Mouse (Mus musculus) midbrain, embryonic 16.5 days (tissue): ENCODE measurements at regions not wholly inside any gene's neighbourhood (a gene's known extent, or its start where the extent isn't known, plus 50 kb on each side); places are given as distances from the start of the nearest gene placed in this dataset.
A peak's percentile ranks its signal among the peaks of the same experiment; 100 is the strongest.

ENCODE experiments used
- ATAC-seq: fragments of 200-750 bp; cut with Nextera tagmentation; 2 replicates; pipeline ENCODE4 v1.8.0; 2017; ENCODE audit warnings: moderate TSS enrichment
- H3K27ac ChIP-seq: fragments of 300-500 bp; sonication (generic); 2 replicates; pipeline ENCODE4 v1.5.1; 2014; ENCODE audit warnings: mild to moderate bottlenecking, low read length, mixed read lengths
- H3K27me3 ChIP-seq: fragments of 300-500 bp; sonication (generic); 2 replicates; pipeline ENCODE4 v1.6.1; 2014; ENCODE audit warnings: low read depth, low read length, mixed read lengths; ENCODE audit not compliant: control insufficient read depth, insufficient read depth
- H3K36me3 ChIP-seq: fragments of 300-500 bp; sonication (generic); 2 replicates; pipeline ENCODE4 v1.6.1; 2014; ENCODE audit warnings: mild to moderate bottlenecking, low read length, moderate library complexity, mixed read lengths; ENCODE audit not compliant: control insufficient read depth, insufficient read depth
- H3K4me1 ChIP-seq: fragments of 300-500 bp; sonication (generic); 2 replicates; pipeline ENCODE4 v1.6.1; 2014; ENCODE audit warnings: mild to moderate bottlenecking, low read length, mixed read lengths; ENCODE audit not compliant: control insufficient read depth, insufficient read depth
- H3K4me2 ChIP-seq: fragments of 300-500 bp; sonication (generic); 2 replicates; pipeline ENCODE4 v1.6.1; 2014; ENCODE audit warnings: mild to moderate bottlenecking, low read length, mixed read lengths
- H3K4me3 ChIP-seq: fragments of 300-500 bp; sonication (generic); 2 replicates; pipeline ENCODE4 v1.5.1; 2014; ENCODE audit warnings: low read depth, mild to moderate bottlenecking, low read length, moderate library complexity, mixed read lengths
- H3K9ac ChIP-seq: fragments of 300-500 bp; sonication (generic); 2 replicates; pipeline ENCODE4 v1.6.1; 2014; ENCODE audit warnings: low read depth, low read length, mixed read lengths
- H3K9me3 ChIP-seq: fragments of 300-500 bp; sonication (generic); replicated peaks from 2 replicates; pipeline ENCODE4 v1.6.1; 2014; ENCODE audit warnings: mild to moderate bottlenecking, low read length, mixed read lengths; ENCODE audit not compliant: control insufficient read depth, poor library complexity, severe bottlenecking
- WGBS: fragments of 180-500 bp; shearing (Covaris S2); extraction: QIAGEN DNeasy Blood & Tissue Kit; methylation state at CpG from one replicate; pipeline ENCODE4 v1.1.7; 2014; 5-methylcytosine and 5-hydroxymethylcytosine counted together

- 65% methylated on average over 9 of the region's 9 CpGs for WGBS
- H3K27me3 ChIP-seq: no peaks in the 10 kb centered on the region
These were observed 144.7 kb upstream of the Dcn start for GRCm38 (mm10) chr10:97334606-97335150.

GRCm38 (mm10) chr10:97338033-97338692 lies 141.2 kb upstream of the Dcn start:
- Histone ChIP-seq H3K27me3 (no peaks in the 10 kb centered on the region), H3K9ac (no peak overlapping the region), H3K4me2 (no peak overlapping the region), H3K27ac (no peak overlapping the region), H3K4me3 (no peak overlapping the region), H3K9me3 (no peaks in the 10 kb centered on the region), H3K36me3 (no peaks in the 10 kb centered on the region), H3K4me1 (no peaks in the 10 kb centered on the region; the same call in 1 of the 2 replicates)
- ATAC-seq: no peak
- 61% methylated on average over 6 of the region's 6 CpGs for WGBS

More at GRCm38 (mm10) chr10:97334606-97335150, 144.7 kb upstream of the Dcn start:
- no peak for ATAC-seq
- Histone ChIP-seq H3K9ac (no peak overlapping the region), H3K4me2 (no peak overlapping the region), H3K9me3 (no peaks in the 10 kb centered on the region), H3K4me1 (no peaks in the 10 kb centered on the region; the same call in 1 of the 2 replicates), H3K36me3 (no peaks in the 10 kb centered on the region), H3K27ac (no peak overlapping the region), H3K4me3 (no peak overlapping the region)

- Histone ChIP-seq H3K9ac (no peak overlapping the region), H3K4me1 (no peaks in the 10 kb centered on the region; the same call in 1 of the 2 replicates), H3K9me3 (no peaks in the 10 kb centered on the region), H3K4me2 (peak overlapping the region; percentile 22; the same call in 1 of the 2 replicates), H3K36me3 (no peaks in the 10 kb centered on the region), H3K27me3 (no peaks in the 10 kb centered on the region), H3K4me3 (no peak overlapping the region), H3K27ac (no peak overlapping the region)
- 0 out of 2 replicates have a peak, but pooled peaks have one; percentile 42 for ATAC-seq
- whole genome bisulfite sequencing: 38% methylated on average over 11 of the region's 11 CpGs
These were observed 139.3 kb upstream of the Dcn start for GRCm38 (mm10) chr10:97339866-97340706.

- peak; percentile 56; the same call in 1 of the 2 replicates for ATAC-seq
- no peak overlapping the region for H3K27ac ChIP-seq
- H3K27me3 ChIP-seq: no peaks in the 10 kb centered on the region
- H3K4me1 ChIP-seq: no peaks in the 10 kb centered on the region
- no peak overlapping the region for H3K9ac ChIP-seq
- H3K9me3 ChIP-seq: peaks cover 3% of the 10 kb centered on the region; the same call in 1 of the 2 replicates
- WGBS: 30% methylated on average over 6 of the region's 6 CpGs
- no peak overlapping the region for H3K4me3 ChIP-seq
- no peaks in the 10 kb centered on the region for H3K36me3 ChIP-seq
- no peak overlapping the region for H3K4me2 ChIP-seq
These were observed 134.1 kb upstream of the Dcn start for GRCm38 (mm10) chr10:97345347-97345746.

GRCm38 (mm10) chr10:97346949-97347348 lies 132.5 kb upstream of the Dcn start:
- WGBS: 81% methylated on average over 2 of the region's 2 CpGs
- ATAC-seq: no peak
- Histone ChIP-seq H3K4me3 (no peak overlapping the region), H3K4me2 (no peak overlapping the region), H3K27me3 (no peaks in the 10 kb centered on the region), H3K27ac (no peak overlapping the region), H3K4me1 (no peaks in the 10 kb centered on the region), H3K9ac (no peak overlapping the region), H3K9me3 (peaks cover 3% of the 10 kb centered on the region; the same call in 1 of the 2 replicates), H3K36me3 (no peaks in the 10 kb centered on the region)

GRCm38 (mm10) chr10:97368625-97369024 lies 110.8 kb upstream of the Dcn start:
- WGBS: 86% methylated on average over 3 of the region's 3 CpGs
- Histone ChIP-seq H3K9ac (no peak overlapping the region), H3K4me1 (no peaks in the 10 kb centered on the region), H3K4me3 (no peak overlapping the region), H3K4me2 (no peak overlapping the region), H3K27ac (no peak overlapping the region), H3K36me3 (no peaks in the 10 kb centered on the region), H3K27me3 (no peaks in the 10 kb centered on the region), H3K9me3 (no peaks in the 10 kb centered on the region)
- ATAC-seq: no peak

GRCm38 (mm10) chr10:97375824-97376223 lies 103.6 kb upstream of the Dcn start:
- no peaks in the 10 kb centered on the region for H3K27me3 ChIP-seq
- H3K36me3 ChIP-seq: no peaks in the 10 kb centered on the region
- WGBS: 8% methylated on average over 2 of the region's 2 CpGs
- H3K4me2 ChIP-seq: no peak overlapping the region
- H3K9ac ChIP-seq: no peak overlapping the region
- H3K9me3 ChIP-seq: no peaks in the 10 kb centered on the region
- H3K4me3 ChIP-seq: no peak overlapping the region
- no peaks in the 10 kb centered on the region for H3K4me1 ChIP-seq
- no peak for ATAC-seq
- H3K27ac ChIP-seq: no peak overlapping the region

GRCm38 (mm10) chr10:97376376-97376775 lies 103.0 kb upstream of the Dcn start:
- no peak overlapping the region for H3K9ac ChIP-seq
- no peak overlapping the region for H3K4me3 ChIP-seq
- H3K9me3 ChIP-seq: no peaks in the 10 kb centered on the region
- no peaks in the 10 kb centered on the region for H3K27me3 ChIP-seq
- H3K4me2 ChIP-seq: no peak overlapping the region
- WGBS: 61% methylated on average over 4 of the region's 4 CpGs
- H3K36me3 ChIP-seq: no peaks in the 10 kb centered on the region
- no peaks in the 10 kb centered on the region for H3K4me1 ChIP-seq
- no peak overlapping the region for H3K27ac ChIP-seq
- no peak for ATAC-seq

GRCm38 (mm10) chr10:97381586-97381985 lies 97.8 kb upstream of the Dcn start:
- Histone ChIP-seq H3K9me3 (no peaks in the 10 kb centered on the region), H3K36me3 (no peaks in the 10 kb centered on the region), H3K27me3 (no peaks in the 10 kb centered on the region), H3K4me1 (no peaks in the 10 kb centered on the region), H3K27ac (no peak overlapping the region), H3K4me2 (no peak overlapping the region), H3K4me3 (no peak overlapping the region), H3K9ac (no peak overlapping the region)
- no peak for ATAC-seq
